ENCODE assay signal across 8 mouse cellular contexts in genomic region chr9:111311031-111311842, GRCm38 (mm10). TPM values are rescaled to one million over a fixed set of nuclear protein-coding genes. Genes with fewer than 3 reads are reported as not detected.
DNase-seq lines count a peak whose midpoint lies in the region; ATAC-seq and TF ChIP-seq lines count a peak whose summit lies in the region.

Trank1 (plus strand) TSS chr9:111311739.

- WGBS in heart, postnatal 0 days: 11% methylated on average over 69 of the region's 72 CpGs

- H3K27ac ChIP-seq in gastrocnemius, adult 2 months: no peak within 1 kb of the TSS
- H3K27ac ChIP-seq in ES-E14 (ENCODE audit: insufficient read depth, low read depth, low read length, poor library complexity, severe bottlenecking): no peak within 1 kb of the TSS
- H3K27ac ChIP-seq in heart, postnatal 0 days (ENCODE audit: low read depth): no peak within 1 kb of the TSS

- TF ChIP-seq CTCF in gastrocnemius, adult 2 months (IDR thresholded peaks at IDR 0.05): no peak
- TF ChIP-seq CTCF in heart, postnatal 0 days (IDR thresholded peaks at IDR 0.05; ENCODE audit: low read depth): no peak

- peak within 1 kb of the TSS; percentile 65 for H3K4me2 ChIP-seq in heart, postnatal 0 days (ENCODE audit: low read depth, low read length)

- peaks cover 0 to 2% of the 10 kb centered on the region in 2 experiments; a peak in 2 of 4 replicates for H3K4me1 ChIP-seq in ES-E14 (ENCODE audit: control insufficient read depth in 2 of 2, insufficient read depth in 2 of 2, low read length in 2 of 2, poor library complexity in 1 of 2)
- H3K4me1 ChIP-seq in heart, postnatal 0 days (ENCODE audit: control insufficient read depth, insufficient read depth): 0 out of 2 replicates have a peak, but pooled peaks cover 5% of the 10 kb centered on the region

- no peak for TF ChIP-seq EP300 in heart, postnatal 0 days (IDR thresholded peaks at IDR 0.05; ENCODE audit: low read depth)

- intact Hi-C loops in gastrocnemius, adult 2 months (cut with DNase I): no loop called here
- intact Hi-C loops in left cerebral cortex, postnatal 10 days (cut with DNase I): no loop called here

- peak within 1 kb of the TSS; percentile 63 for H3K4me3 ChIP-seq in gastrocnemius, adult 2 months
- peak within 1 kb of the TSS; percentile 51 to 80 for H3K4me3 ChIP-seq in ES-E14 (ENCODE audit: insufficient read depth in 1 of 2, low read depth in 1 of 2, low read length in 2 of 2, poor library complexity in 1 of 2, severe bottlenecking in 1 of 2)
- H3K4me3 ChIP-seq in heart, postnatal 0 days (ENCODE audit: low read depth, low read length): peak within 1 kb of the TSS; percentile 43

- H3K36me3 ChIP-seq in ES-E14 (ENCODE audit: control insufficient read depth, insufficient read depth, low read length, poor library complexity, severe bottlenecking): no peaks in the 10 kb centered on the region
- no peaks in the 10 kb centered on the region for H3K36me3 ChIP-seq in heart, postnatal 0 days (replicated peaks; ENCODE audit: control insufficient read depth, insufficient read depth, low read length)

- DNase-seq in gastrocnemius, adult 2 months: peak; percentile 21
- no peak for DNase-seq in gastrocnemius, adult 18-20 months (ENCODE audit: low spot score)
- no peak for DNase-seq in ES-E14 (ENCODE audit: low read depth, low spot score)
- peak; percentile 25 for DNase-seq in embryo, embryonic 10.5 days (ENCODE audit: low spot score)
- no peak for DNase-seq in heart, postnatal 0 days (ENCODE audit: low spot score)
- peak in 1 of 2 experiments; percentile 70 for DNase-seq in left cerebral cortex, postnatal 10 days (ENCODE audit: extremely low spot score in 1 of 2, low spot score in 2 of 2)
- peak; percentile 59 for DNase-seq in neural tube, embryonic 10.5 days (ENCODE audit: extremely low spot score, low spot score)
- no peak for DNase-seq in spleen, adult 12 weeks (ENCODE audit: low spot score)

- H3K9ac ChIP-seq in ES-E14 (ENCODE audit: insufficient read depth, low read depth, low read length, poor library complexity, severe bottlenecking): peak within 1 kb of the TSS; percentile 69
- H3K9ac ChIP-seq in heart, postnatal 0 days (replicated peaks; ENCODE audit: low read depth, low read length): no peak within 1 kb of the TSS

- no peaks in the 10 kb centered on the region for H3K9me3 ChIP-seq in ES-E14 (ENCODE audit: control insufficient read depth, insufficient read depth, low read depth, low read length)
- peaks cover 13% of the 10 kb centered on the region; the same call in 1 of the 2 replicates for H3K9me3 ChIP-seq in heart, postnatal 0 days (replicated peaks; ENCODE audit: control insufficient read depth, low read length)

- H3K27me3 ChIP-seq in heart, postnatal 0 days (ENCODE audit: control insufficient read depth, insufficient read depth, low read length): peaks cover 54% of the 10 kb centered on the region

- ATAC-seq in heart, postnatal 0 days (ENCODE audit: insufficient read depth, low read depth): peak; percentile 17; the same call in 1 of the 2 replicates

- in situ Hi-C loops in ES-E14 (cut with MboI; ENCODE audit: low sequenced_read_pairs in 2 of 2, unreplicated experiment in 2 of 2): no loop called here

TF ChIP-seq in ES-E14, 5 proteins besides CTCF, POLR2A, EP300 and RAD21:
- no peak for TF ChIP-seq MAFK (IDR thresholded peaks at IDR 0.05; ENCODE audit: insufficient read depth, low read depth, low read length)
- TF ChIP-seq ZC3H11A (IDR thresholded peaks at IDR 0.05; ENCODE audit: borderline replicate concordance, low read depth, low read length): no peak
- TF ChIP-seq CHD2 (IDR thresholded peaks at IDR 0.05; ENCODE audit: low read depth, low read length): no peak
- TF ChIP-seq ZNF384 (IDR thresholded peaks at IDR 0.05; ENCODE audit: low read depth, low read length): no peak
- no peak for TF ChIP-seq HCFC1 (IDR thresholded peaks at IDR 0.05; ENCODE audit: borderline replicate concordance, insufficient read depth, low read length)
TF ChIP-seq in ES-E14: peak in this region for 0.

RNA-seq across cellular contexts. Expression of gene Trank1, which starts in this region (rescaled TPM):
- total RNA-seq in gastrocnemius, adult 2 months (2021): not detected
- under 1 TPM; 0.02 to 0.07 TPM for total RNA-seq in gastrocnemius, adult 18-20 months (2021)
- 0.76 and 0.95 TPM in 2 replicates for total RNA-seq in ES-E14 (2012; rRNA removed)
- 0.04 TPM in 1 of 2 replicates, not detected in the other for total RNA-seq in heart, postnatal 0 days (2014; rRNA removed; ENCODE audit: low replicate concordance)
- not detected in 2 replicates for polyA plus RNA-seq in heart, postnatal 0 days (2015; fragmentation: Nextera tagmentation; extraction: Ambion mirVana)
- 100 to 1,000 TPM; 189 to 196 TPM for total RNA-seq in left cerebral cortex, postnatal 10 days (2021)

Comparison
In these comparisons a context has a peak if more than half of its experiments do, and no peak if none do; other contexts are left out.
1. RNA of gene Trank1 (total RNA-seq): 189 to 196 TPM in left cerebral cortex, postnatal 10 days; 0.76 to 0.95 TPM in ES-E14, not detected in gastrocnemius, adult 2 months, 0.02 to 0.07 TPM in gastrocnemius, adult 18-20 months and 0.04 TPM in heart, postnatal 0 days; every median in the first group is over 10 times any median in the second.
2. Peak in DNase-seq and H3K4me3 ChIP-seq in gastrocnemius, adult 2 months; RNA of the gene not detected or under 1 TPM.
3. Peak in ATAC-seq, H3K4me3 ChIP-seq and H3K4me2 ChIP-seq in heart, postnatal 0 days; RNA of the gene not detected or under 1 TPM.
4. DNase-seq: peak in embryo, embryonic 10.5 days (single experiment) and neural tube, embryonic 10.5 days (single experiment); none in gastrocnemius, adult 18-20 months (single experiment), ES-E14 (single experiment), heart, postnatal 0 days (single experiment) and spleen, adult 12 weeks (single experiment).
5. Peak in every context shown above with its lines, with median percentiles within 50 percentile points of each other: H3K4me3 ChIP-seq.